Mouse (Mus musculus) Muller cell, postnatal 12 days (primary cell): ENCODE results near the gene Prkab2.

ENCODE experiments used
- DNase-seq: peaks from one replicate; pipeline ENCODE4 v3.0.0-alpha.2; 2015; ENCODE audit errors: inconsistent ontology term

Prkab2 gene

GRCm38 (mm10) chr3:97649469-97649868 lies 8.5 kb upstream of the Prkab2 start:
- DNase-seq: no peak

- DNase-seq: no peak
These were observed 6.4 kb upstream of the Prkab2 start for GRCm38 (mm10) chr3:97651604-97652003.

- no peak for DNase-seq
These were observed 4.2 kb upstream of the Prkab2 start for GRCm38 (mm10) chr3:97653781-97654180.

GRCm38 (mm10) chr3:97654901-97655300 lies 3.1 kb upstream of the Prkab2 start:
- no peak for DNase-seq

DNA sequence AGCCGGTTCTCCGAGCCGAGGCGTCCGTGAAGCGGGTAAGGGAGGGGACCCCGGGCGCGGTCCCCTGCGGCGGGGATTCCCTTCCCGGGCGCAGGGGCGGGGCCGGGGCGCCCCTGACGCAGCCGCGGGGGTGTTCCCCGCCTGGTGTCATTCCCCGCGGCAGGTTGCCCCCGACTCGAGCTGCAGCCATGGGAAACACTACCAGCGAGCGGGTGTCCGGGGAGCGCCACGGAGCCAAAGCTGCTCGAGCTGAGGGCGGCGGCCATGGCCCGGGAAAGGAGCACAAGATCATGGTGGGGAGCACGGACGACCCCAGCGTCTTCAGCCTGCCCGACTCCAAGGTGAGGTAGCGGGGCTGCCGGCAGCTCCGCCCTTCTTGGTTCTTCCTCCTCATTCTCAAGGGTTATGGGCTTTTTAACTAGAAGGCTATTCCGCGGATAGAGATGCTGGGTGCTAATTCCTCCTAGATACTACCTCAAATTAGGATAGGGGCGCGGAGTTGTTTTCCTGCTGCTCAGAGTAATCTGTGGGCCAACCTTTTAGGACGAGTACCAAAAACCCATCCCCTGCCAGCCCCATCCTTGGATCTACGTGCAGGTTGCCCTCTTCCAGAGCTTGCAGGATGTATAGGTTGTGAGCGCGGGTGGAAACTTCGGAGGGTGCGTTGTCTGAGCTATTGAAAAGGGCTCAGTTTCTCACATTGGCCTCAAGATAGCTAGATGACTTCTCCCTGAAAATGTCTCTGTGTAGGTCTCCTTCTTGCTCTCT lies 617 bp downstream of the Prkab2 start:
- DNase-seq: peak; percentile 88

GRCm38 (mm10) chr3:97659746-97660145 lies 1.8 kb downstream of the Prkab2 start:
- peak; percentile 64 for DNase-seq

DNA sequence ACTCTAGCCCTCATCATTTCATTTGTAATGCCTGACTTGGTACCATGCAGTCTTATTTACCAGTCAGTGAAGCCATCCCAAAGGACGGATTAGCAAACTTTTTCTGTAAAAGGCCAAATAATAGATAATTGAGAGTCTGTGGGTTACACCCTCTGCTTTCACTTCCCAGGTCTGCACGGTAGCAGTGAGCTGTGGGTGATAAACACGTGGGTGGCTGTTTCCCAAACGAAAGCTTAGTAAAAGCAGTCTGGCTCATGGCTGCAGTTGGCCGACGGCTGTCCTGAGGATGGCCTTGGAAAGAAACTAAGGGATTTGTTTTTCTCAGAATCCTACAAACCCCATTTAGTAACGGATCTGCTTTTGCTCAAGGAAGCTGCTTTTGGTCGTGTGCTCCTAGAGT lies 3.2 kb downstream of the Prkab2 start:
- no peak for DNase-seq

GRCm38 (mm10) chr3:97665525-97665924 lies 7.5 kb downstream of the Prkab2 start:
- no peak for DNase-seq

DNA sequence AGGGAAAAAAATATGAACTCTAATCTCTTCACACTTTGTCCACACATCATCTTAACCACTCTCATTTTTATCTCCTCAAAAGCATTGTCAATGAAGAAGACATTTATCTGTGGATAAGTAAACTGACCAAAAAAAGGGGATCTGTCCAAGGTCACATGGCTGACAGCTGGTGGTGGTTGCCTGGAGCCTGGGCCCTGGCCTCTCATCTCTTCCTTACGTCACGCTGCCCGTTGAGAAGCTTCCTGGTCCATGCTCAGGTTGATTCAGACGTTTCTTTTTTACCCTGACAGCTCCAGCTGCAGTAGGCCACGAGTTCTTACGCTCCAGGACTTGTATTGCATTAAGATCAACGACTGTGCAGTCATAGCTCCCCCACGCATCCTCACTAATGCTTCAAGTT lies 8.2 kb downstream of the Prkab2 start:
- DNase-seq: no peak

- peak; percentile 70 for DNase-seq
These were observed 9.2 kb downstream of the Prkab2 start for GRCm38 (mm10) chr3:97667093-97667675.

- DNase-seq: no peak
These were observed 16.7 kb downstream of the Prkab2 start, which contains the start of gene Gm17651 for GRCm38 (mm10) chr3:97674644-97675110. Gene Gm17651, minus strand, starts transcription at chr3:97674694.

DNA sequence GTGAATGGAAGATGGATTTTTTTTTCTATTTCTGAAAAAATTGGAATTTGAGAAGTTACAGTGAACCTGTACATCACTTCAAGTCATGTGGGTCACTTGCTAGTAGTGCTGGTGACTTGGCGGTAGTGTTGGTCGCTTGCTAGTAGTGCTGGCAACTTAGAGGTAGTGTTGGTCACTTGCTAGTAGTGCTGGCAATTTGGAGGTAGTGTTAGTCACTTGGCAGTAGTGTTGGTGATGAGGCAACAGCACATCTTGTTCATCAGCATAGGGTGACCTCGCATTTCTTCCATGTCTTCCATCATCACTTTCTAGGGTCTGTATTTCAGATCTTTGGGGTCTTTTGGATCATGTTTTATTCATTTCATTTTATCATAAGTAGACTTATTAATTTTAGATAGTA lies 18.1 kb downstream of the Prkab2 start:
- DNase-seq: no peak

DNA sequence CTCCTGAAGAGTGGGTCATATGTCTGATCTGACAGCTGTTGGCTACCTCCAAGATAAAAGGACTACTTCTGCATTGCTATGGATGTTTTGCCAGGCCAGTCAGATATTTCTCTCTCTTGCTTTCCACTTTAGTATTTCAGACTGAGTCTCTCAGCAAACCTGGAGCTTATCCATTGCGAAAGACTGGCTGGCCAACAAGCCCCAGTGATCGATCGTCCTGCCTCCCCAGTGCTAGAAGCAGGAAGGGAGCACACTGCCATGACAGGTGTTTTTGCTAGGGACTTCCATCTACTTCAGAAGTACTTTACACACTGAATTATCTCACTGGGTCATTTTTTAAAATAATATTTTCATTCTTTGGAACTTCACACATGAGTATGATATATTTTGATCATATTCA lies 20.4 kb downstream of the Prkab2 start:
- DNase-seq: no peak

- peak; percentile 62 for DNase-seq
These were observed 22.8 kb downstream of the Prkab2 start for GRCm38 (mm10) chr3:97680631-97681320.

- DNase-seq: peak; percentile 77
These were observed 23.5 kb downstream of the Prkab2 start for GRCm38 (mm10) chr3:97681321-97682158.

- no peak for DNase-seq
These were observed 24.1 kb downstream of the Prkab2 start for GRCm38 (mm10) chr3:97682159-97682502.

- no peak for DNase-seq
These were observed 24.6 kb downstream of the Prkab2 start for GRCm38 (mm10) chr3:97682576-97682975.

DNA sequence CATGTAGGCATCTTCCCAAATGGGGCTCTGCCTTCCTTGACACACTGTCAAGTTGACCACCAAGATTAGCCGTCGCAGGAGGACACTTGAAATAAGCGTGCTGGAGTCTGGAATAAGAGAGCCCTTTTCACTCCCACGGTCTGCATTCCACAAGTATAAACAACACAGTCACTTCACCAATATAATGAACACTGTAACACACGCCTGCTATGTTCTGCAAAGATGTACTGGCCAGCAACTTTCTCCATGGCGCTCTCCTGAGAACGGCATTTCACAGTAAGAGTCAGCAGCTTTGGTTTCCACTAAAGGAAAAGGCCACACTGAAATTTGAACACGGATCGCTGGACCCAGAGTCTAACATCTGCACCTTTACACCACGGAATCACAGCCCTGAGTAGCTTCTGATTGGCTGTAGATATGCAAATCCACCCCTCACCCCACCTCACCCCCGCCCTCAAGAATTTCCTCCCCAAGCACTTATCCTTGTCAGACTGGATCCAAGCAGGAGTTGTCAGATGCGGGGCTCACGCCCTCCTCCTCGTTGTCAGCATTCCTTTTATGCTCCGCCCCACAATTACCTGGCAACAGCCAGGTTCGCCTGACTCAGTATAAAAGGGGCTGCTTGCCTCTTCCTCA lies 25.7 kb downstream of the Prkab2 start:
- peak; percentile 63 for DNase-seq

DNA sequence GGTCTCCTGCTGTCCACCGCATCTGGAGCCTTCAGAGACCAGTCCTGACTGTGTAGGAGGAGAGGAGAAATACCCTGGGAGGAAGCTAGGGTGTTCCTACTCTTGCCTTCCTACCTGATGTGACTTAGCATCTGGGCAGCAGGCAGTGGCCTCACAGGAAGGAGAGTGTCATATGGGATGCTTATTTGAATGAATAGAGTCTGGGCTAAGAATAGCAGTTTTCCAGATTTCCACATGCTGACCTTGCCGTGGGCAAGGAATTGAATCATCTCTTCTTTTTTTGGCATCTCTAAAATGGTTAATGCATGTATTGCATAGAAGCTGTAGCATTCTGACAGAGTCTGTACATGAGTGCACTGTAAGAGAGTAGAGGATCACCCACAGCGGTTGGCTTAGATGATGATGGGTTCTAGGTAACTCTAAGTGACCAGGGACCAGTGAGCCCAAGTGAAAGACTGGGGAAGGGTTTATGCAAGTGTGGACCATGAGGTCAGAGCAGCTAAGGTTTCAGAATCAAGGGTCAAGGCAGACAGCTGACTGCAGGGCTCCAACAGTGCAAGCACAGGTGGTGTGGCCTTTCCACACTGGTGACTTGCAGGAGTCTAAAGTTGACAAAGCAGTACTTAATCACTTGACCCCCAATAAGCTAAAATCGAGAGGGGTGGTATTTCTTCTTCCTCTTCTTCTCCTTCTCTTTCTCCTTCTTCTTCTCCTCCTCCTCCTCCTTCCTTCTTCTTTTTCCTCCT lies 28.6 kb downstream of the Prkab2 start:
- DNase-seq: no peak

GRCm38 (mm10) chr3:97689289-97689688 lies 31.3 kb downstream of the Prkab2 start:
- no peak for DNase-seq

DNA sequence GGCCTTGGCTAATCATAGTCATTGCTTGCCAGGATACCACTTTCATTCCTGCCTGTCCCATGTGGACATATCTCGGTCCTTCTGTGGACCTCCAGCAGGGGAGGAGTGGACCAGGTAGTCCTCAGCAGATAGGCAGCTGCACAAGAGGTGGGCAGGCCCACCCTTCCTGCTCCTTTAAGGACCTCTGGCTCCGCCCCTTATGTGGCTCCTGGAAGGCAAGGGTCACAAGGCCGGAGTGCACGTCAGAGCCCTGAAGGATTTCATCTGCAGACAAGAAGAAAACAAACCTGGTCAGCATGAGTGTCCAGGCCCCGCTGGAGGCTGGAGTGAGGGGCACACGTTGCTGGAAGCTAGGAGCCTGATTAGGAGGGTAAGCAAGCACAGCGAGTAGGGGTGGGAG lies 32.6 kb downstream of the Prkab2 start:
- no peak for DNase-seq
